Mouse (Mus musculus) ovary, postnatal 14 days (tissue): ENCODE data around the gene Sdk1.

Experiments used
- DNase-seq: peaks from one replicate; pipeline ENCODE4 v3.0.0; 2022; ENCODE audit warnings: low spot score

The Sdk1 gene

GRCm38 (mm10) chr5:142256231-142256630, 1014.9 kb downstream of the Sdk1 start:
- no peak for DNase-seq

- no peak for DNase-seq
These were observed 1017.4 kb downstream of the Sdk1 start for GRCm38 (mm10) chr5:142258716-142259115.

- no peak for DNase-seq
These were observed 1020.8 kb downstream of the Sdk1 start for GRCm38 (mm10) chr5:142262060-142262459.
